Mouse (Mus musculus): Measurements from ENCODE around the gene Phpt1. TPM values are rescaled to one million over a fixed set of nuclear protein-coding genes. Genes with fewer than 3 reads are reported as not detected.
A peak's percentile ranks its signal among the peaks of the same experiment; 100 is the strongest.

Phpt1 gene
- total RNA-seq, 1 experiment: 29.9 TPM

DNA sequence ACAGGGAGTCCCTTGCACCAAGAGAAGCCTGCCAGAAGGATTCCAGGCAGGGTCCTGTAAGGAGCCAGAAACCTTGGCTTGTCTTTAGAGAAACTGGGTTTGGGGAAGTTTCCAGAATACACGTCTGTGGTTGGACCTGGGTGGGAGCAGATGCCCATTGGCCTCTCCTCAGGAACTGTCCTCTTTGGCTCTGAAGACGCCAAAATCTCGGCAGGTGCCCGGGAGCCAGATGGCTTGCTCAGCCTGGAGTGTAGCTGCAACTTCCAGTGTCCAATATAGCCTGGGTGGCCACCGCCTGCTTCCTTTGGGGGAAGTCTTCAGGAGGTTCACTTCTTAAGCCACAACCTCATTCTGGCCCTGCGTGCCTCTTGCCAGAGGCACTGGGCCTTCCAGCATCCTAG lies 6.9 kb upstream of the Phpt1 start:
- H3K9ac ChIP-seq (ENCODE audit: insufficient read depth, low read depth, low read length, poor library complexity, severe bottlenecking): no peak overlapping the region
- no peak for DNase-seq (ENCODE audit: low read depth, low spot score)
- no peak overlapping the region for H3K4me3 ChIP-seq (ENCODE audit: insufficient read depth in 1 of 2, low read depth in 1 of 2, low read length in 2 of 2, poor library complexity in 1 of 2, severe bottlenecking in 1 of 2)
- TF ChIP-seq CHD2 (IDR thresholded peaks at IDR 0.05; ENCODE audit: low read depth, low read length) (no peak), ZC3H11A (IDR thresholded peaks at IDR 0.05; ENCODE audit: borderline replicate concordance, low read depth, low read length) (no peak), MAFK (IDR thresholded peaks at IDR 0.05; ENCODE audit: insufficient read depth, low read depth, low read length) (no peak), ZNF384 (IDR thresholded peaks at IDR 0.05; ENCODE audit: low read depth, low read length) (no peak), HCFC1 (IDR thresholded peaks at IDR 0.05; ENCODE audit: borderline replicate concordance, insufficient read depth, low read length) (no peak)
- peaks cover 21% of the 10 kb centered on the region; the same call in 1 of the 2 replicates for H3K36me3 ChIP-seq (ENCODE audit: control insufficient read depth, insufficient read depth, low read length, poor library complexity, severe bottlenecking)
- in situ Hi-C loops (cut with MboI; ENCODE audit: low sequenced_read_pairs in 2 of 2, unreplicated experiment in 2 of 2): no loop called here
- H3K9me3 ChIP-seq (ENCODE audit: control insufficient read depth, insufficient read depth, low read depth, low read length): no peaks in the 10 kb centered on the region
- H3K4me1 ChIP-seq (ENCODE audit: control insufficient read depth in 2 of 2, insufficient read depth in 2 of 2, low read length in 2 of 2, poor library complexity in 1 of 2): peaks cover 0 to 28% of the 10 kb centered on the region in 2 experiments; a peak in 2 of 4 replicates
- no peak overlapping the region for H3K27ac ChIP-seq (ENCODE audit: insufficient read depth, low read depth, low read length, poor library complexity, severe bottlenecking)

DNA sequence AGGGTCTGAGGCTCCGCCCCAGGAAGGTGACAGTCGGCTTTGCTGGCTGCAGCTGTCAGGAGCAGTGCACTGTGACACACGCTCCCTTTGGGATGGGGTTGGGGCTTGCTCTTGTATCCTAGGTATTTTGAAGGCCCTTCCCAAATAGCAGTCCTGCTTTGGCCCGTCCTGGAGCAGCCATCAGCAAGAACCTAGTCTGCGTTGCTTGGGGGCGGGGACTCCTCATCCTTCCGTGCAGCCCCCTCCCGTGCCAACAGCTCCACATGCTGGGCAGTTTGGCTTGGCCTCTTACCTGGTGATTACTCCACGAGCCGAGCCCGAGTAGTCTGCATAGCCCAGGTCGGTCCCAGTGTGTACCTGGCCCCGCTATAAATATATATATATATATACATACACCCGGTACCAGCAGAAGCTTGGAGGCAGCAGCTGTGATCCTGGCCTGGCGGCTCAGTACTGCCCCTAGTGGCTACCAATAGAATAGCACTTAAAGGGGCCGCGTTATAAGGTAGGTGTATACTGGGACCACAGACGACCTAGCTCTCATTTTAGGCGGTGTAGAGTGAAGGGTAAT lies 6.4 kb upstream of the Phpt1 start, which contains the start of gene Ajm1:
TSS of gene Ajm1 (minus strand) at position 464 of the 571 bp plus-strand sequence.
- Histone ChIP-seq H3K4me1 (ENCODE audit: control insufficient read depth in 2 of 2, insufficient read depth in 2 of 2, low read length in 2 of 2, poor library complexity in 1 of 2) (peaks cover 0 to 31% of the 10 kb centered on the region in 2 experiments; a peak in 2 of 4 replicates), H3K9ac (ENCODE audit: insufficient read depth, low read depth, low read length, poor library complexity, severe bottlenecking) (no peak within 1 kb of the TSS), H3K4me3 (ENCODE audit: insufficient read depth in 1 of 2, low read depth in 1 of 2, low read length in 2 of 2, poor library complexity in 1 of 2, severe bottlenecking in 1 of 2) (no peak within 1 kb of the TSS), H3K27ac (ENCODE audit: insufficient read depth, low read depth, low read length, poor library complexity, severe bottlenecking) (no peak within 1 kb of the TSS), H3K9me3 (ENCODE audit: control insufficient read depth, insufficient read depth, low read depth, low read length) (no peaks in the 10 kb centered on the region), H3K36me3 (ENCODE audit: control insufficient read depth, insufficient read depth, low read length, poor library complexity, severe bottlenecking) (peaks cover 16% of the 10 kb centered on the region; the same call in 1 of the 2 replicates)
- in situ Hi-C loops (cut with MboI; ENCODE audit: low sequenced_read_pairs in 2 of 2, unreplicated experiment in 2 of 2): no loop called here
- DNase-seq (ENCODE audit: low read depth, low spot score): no peak
- no peak for TF ChIP-seq CHD2 (IDR thresholded peaks at IDR 0.05; ENCODE audit: low read depth, low read length)
- TF ChIP-seq HCFC1 (IDR thresholded peaks at IDR 0.05; ENCODE audit: borderline replicate concordance, insufficient read depth, low read length): no peak
- TF ChIP-seq ZNF384 (IDR thresholded peaks at IDR 0.05; ENCODE audit: low read depth, low read length): no peak
- TF ChIP-seq MAFK (IDR thresholded peaks at IDR 0.05; ENCODE audit: insufficient read depth, low read depth, low read length): no peak
- TF ChIP-seq ZC3H11A (IDR thresholded peaks at IDR 0.05; ENCODE audit: borderline replicate concordance, low read depth, low read length): no peak

- no peak overlapping the region for H3K9ac ChIP-seq (ENCODE audit: insufficient read depth, low read depth, low read length, poor library complexity, severe bottlenecking)
- H3K4me1 ChIP-seq (ENCODE audit: control insufficient read depth in 2 of 2, insufficient read depth in 2 of 2, low read length in 2 of 2, poor library complexity in 1 of 2): peaks cover 0 to 35% of the 10 kb centered on the region in 2 experiments; a peak in 2 of 4 replicates
- no peak overlapping the region for H3K4me3 ChIP-seq (ENCODE audit: insufficient read depth in 1 of 2, low read depth in 1 of 2, low read length in 2 of 2, poor library complexity in 1 of 2, severe bottlenecking in 1 of 2)
These were observed 5.6 kb upstream of the Phpt1 start for GRCm38 (mm10) chr2:25580621-25581101.

GRCm38 (mm10) chr2:25579737-25580460 lies 4.9 kb upstream of the Phpt1 start:
- Histone ChIP-seq H3K9ac (ENCODE audit: insufficient read depth, low read depth, low read length, poor library complexity, severe bottlenecking) (peak overlapping the region; percentile 28; the same call in 1 of the 2 replicates), H3K4me1 (ENCODE audit: control insufficient read depth in 2 of 2, insufficient read depth in 2 of 2, low read length in 2 of 2, poor library complexity in 1 of 2) (peaks cover 0 to 37% of the 10 kb centered on the region in 2 experiments; a peak in 2 of 4 replicates), H3K9me3 (ENCODE audit: control insufficient read depth, insufficient read depth, low read depth, low read length) (no peaks in the 10 kb centered on the region), H3K36me3 (ENCODE audit: control insufficient read depth, insufficient read depth, low read length, poor library complexity, severe bottlenecking) (peaks cover 7% of the 10 kb centered on the region; the same call in 1 of the 2 replicates), H3K4me3 (ENCODE audit: insufficient read depth in 1 of 2, low read depth in 1 of 2, low read length in 2 of 2, poor library complexity in 1 of 2, severe bottlenecking in 1 of 2) (peak overlapping the region; percentile 25 to 43), H3K27ac (ENCODE audit: insufficient read depth, low read depth, low read length, poor library complexity, severe bottlenecking) (no peak overlapping the region)
- in situ Hi-C loops (cut with MboI; ENCODE audit: low sequenced_read_pairs in 2 of 2, unreplicated experiment in 2 of 2): no loop called here
- TF ChIP-seq CHD2 (IDR thresholded peaks at IDR 0.05; ENCODE audit: low read depth, low read length) (no peak), ZC3H11A (IDR thresholded peaks at IDR 0.05; ENCODE audit: borderline replicate concordance, low read depth, low read length) (0 out of 2 replicates have a peak, but pooled peaks have one; percentile 9)
- peak; percentile 78 for DNase-seq (ENCODE audit: low read depth, low spot score)

More at GRCm38 (mm10) chr2:25580621-25581101, 5.6 kb upstream of the Phpt1 start:
- in situ Hi-C loops (cut with MboI; ENCODE audit: low sequenced_read_pairs in 2 of 2, unreplicated experiment in 2 of 2): no loop called here
- Histone ChIP-seq H3K36me3 (ENCODE audit: control insufficient read depth, insufficient read depth, low read length, poor library complexity, severe bottlenecking) (peaks cover 14% of the 10 kb centered on the region; the same call in 1 of the 2 replicates), H3K27ac (ENCODE audit: insufficient read depth, low read depth, low read length, poor library complexity, severe bottlenecking) (no peak overlapping the region), H3K9me3 (ENCODE audit: control insufficient read depth, insufficient read depth, low read depth, low read length) (no peaks in the 10 kb centered on the region)
- TF ChIP-seq ZNF384 (IDR thresholded peaks at IDR 0.05; ENCODE audit: low read depth, low read length) (no peak), CHD2 (IDR thresholded peaks at IDR 0.05; ENCODE audit: low read depth, low read length) (no peak), HCFC1 (IDR thresholded peaks at IDR 0.05; ENCODE audit: borderline replicate concordance, insufficient read depth, low read length) (no peak), MAFK (IDR thresholded peaks at IDR 0.05; ENCODE audit: insufficient read depth, low read depth, low read length) (no peak), ZC3H11A (IDR thresholded peaks at IDR 0.05; ENCODE audit: borderline replicate concordance, low read depth, low read length) (no peak)
- DNase-seq (ENCODE audit: low read depth, low spot score): no peak
